Mouse (Mus musculus) midbrain, postnatal 0 days (tissue): ENCODE data around the gene Pnpla5. TPM values are rescaled to one million over a fixed set of nuclear protein-coding genes. Genes with fewer than 3 reads are reported as not detected.
A peak's percentile ranks its signal among the peaks of the same experiment; 100 is the strongest.

Experiments
- ATAC-seq: fragments of 200-750 bp; cut with Nextera tagmentation; 2 replicates; pipeline ENCODE4 v1.8.0; 2017; ENCODE audit warnings: moderate number of reproducible peaks, mild to moderate bottlenecking, moderate TSS enrichment, moderate library complexity; ENCODE audit not compliant: low FRiP score
- DNase-seq: peaks from one replicate; pipeline ENCODE4 v3.0.0-alpha.2; 2015; ENCODE audit warnings: low spot score
- H3K27ac ChIP-seq: fragments of 300-500 bp; sonication (generic); 2 replicates; pipeline ENCODE4 v1.5.1; 2014; ENCODE audit warnings: low read depth, mild to moderate bottlenecking, low read length, mixed read lengths
- H3K27me3 ChIP-seq: fragments of 300-500 bp; sonication (generic); 2 replicates; pipeline ENCODE4 v1.6.1; 2014; ENCODE audit warnings: low read length, control low read depth, mixed read lengths; ENCODE audit not compliant: insufficient read depth
- H3K36me3 ChIP-seq: fragments of 300-500 bp; sonication (generic); 2 replicates; pipeline ENCODE4 v1.6.1; 2014; ENCODE audit warnings: low read length, control low read depth, mixed read lengths; ENCODE audit not compliant: insufficient read depth
- H3K4me1 ChIP-seq: fragments of 300-500 bp; sonication (generic); 2 replicates; pipeline ENCODE4 v1.6.1; 2014; ENCODE audit warnings: mild to moderate bottlenecking, control low read depth, antibody characterized with exemption, low read length, mixed read lengths; ENCODE audit not compliant: insufficient read depth
- H3K4me2 ChIP-seq: fragments of 300-500 bp; sonication (generic); 2 replicates; pipeline ENCODE4 v1.6.1; 2014; ENCODE audit warnings: low read depth, mild to moderate bottlenecking, low read length, mixed read lengths; ENCODE audit not compliant: poor library complexity, severe bottlenecking
- H3K4me3 ChIP-seq: fragments of 300-500 bp; sonication (generic); 2 replicates; pipeline ENCODE4 v1.5.1; 2014; ENCODE audit warnings: low read depth, mild to moderate bottlenecking, low read length, moderate library complexity
- H3K9ac ChIP-seq: fragments of 300-500 bp; sonication (generic); replicated peaks from 2 replicates; pipeline ENCODE4 v1.6.1; 2014; ENCODE audit warnings: mild to moderate bottlenecking, low read length, moderate library complexity, mixed read lengths; ENCODE audit not compliant: poor library complexity, severe bottlenecking
- H3K9me3 ChIP-seq: fragments of 300-500 bp; sonication (generic); 2 replicates; pipeline ENCODE4 v1.6.1; 2016; ENCODE audit warnings: low read length, control low read depth
- CTCF ChIP-seq: IDR thresholded peaks from 2 replicates; pipeline ENCODE4 v1.5.1; 2016; ENCODE audit warnings: antibody characterized with exemption, mild to moderate bottlenecking
- WGBS: fragments of 180-500 bp; shearing (Covaris S2); extraction: QIAGEN DNeasy Blood & Tissue Kit; methylation state at CpG from one replicate; pipeline ENCODE4 v1.1.7; 2014; 5-methylcytosine and 5-hydroxymethylcytosine counted together
- polyA plus RNA-seq: library from polyadenylated mRNA; unstranded; fragments of >200 nt; fragmentation: Nextera tagmentation; extraction: Ambion mirVana; gene quantifications from 2 replicates; pipeline ENCODE4 v1.2.1, GENCODE M21; 2015
- total RNA-seq: library from RNA; depleted of rRNA; stranded (reverse); fragments of >200 nt; gene quantifications from 2 replicates; pipeline ENCODE4 v1.2.3, GENCODE M21; 2014

The Pnpla5 gene
- total and polyA plus RNA-seq, 2 experiments from 2014 or later, result not detected

DNA sequence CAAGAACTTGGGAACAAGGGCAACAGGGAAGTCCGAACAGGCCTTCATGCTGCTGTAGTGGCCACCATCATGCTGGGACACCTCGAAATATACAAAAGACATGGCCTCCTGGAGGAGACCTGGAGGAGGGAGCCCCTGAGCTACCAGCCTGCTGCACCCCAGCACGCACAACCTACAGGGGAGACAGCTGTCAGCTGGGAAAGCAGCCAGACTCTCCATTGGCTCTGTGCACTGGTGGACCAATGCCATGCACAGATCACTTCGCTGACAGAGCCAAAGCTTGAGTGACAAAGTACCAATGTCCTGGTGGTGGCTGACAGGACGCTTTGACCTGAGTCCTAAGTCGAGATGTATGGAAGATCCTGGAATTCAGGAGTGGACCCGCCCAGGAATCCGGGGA lies 26.9 kb downstream of the Pnpla5 start:
- 87% methylated on average over 8 of the region's 8 CpGs for WGBS
- no peak overlapping the region for H3K27ac ChIP-seq
- no peak overlapping the region for H3K4me3 ChIP-seq
- H3K36me3 ChIP-seq, result peaks cover 4% of the 10 kb centered on the region
- 0 out of 2 replicates have a peak, but pooled peaks cover 3% of the 10 kb centered on the region for H3K4me1 ChIP-seq
- no peaks in the 10 kb centered on the region for H3K9me3 ChIP-seq
- DNase-seq (peak; percentile 72), ATAC-seq (no peak)
- H3K9ac ChIP-seq, result no peak overlapping the region
- H3K27me3 ChIP-seq, result no peaks in the 10 kb centered on the region
- TF ChIP-seq CTCF, result no peak
- no peak overlapping the region for H3K4me2 ChIP-seq

DNA sequence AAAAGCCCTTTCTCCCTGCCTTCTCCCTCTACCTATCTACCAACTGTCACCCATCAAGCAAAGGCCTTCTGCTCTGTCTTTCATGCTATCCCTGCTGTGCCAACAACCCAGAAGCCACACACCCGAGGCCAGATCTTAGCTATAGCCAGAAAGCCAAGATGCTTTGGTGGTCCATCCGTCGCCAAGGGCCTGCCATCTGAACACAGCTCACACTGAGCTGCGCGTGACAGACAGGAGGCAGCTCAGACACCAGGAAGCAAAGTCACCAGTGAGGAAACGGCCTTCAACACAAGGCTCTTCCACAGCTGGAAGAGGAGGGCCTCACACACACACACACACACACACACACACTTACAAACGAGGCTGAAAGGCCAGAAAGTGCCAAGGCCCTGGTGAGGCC lies 28.1 kb downstream of the Pnpla5 start:
- peak; percentile 42 for DNase-seq
- Histone ChIP-seq H3K4me1 (0 out of 2 replicates have a peak, but pooled peaks cover 3% of the 10 kb centered on the region), H3K9me3 (no peaks in the 10 kb centered on the region), H3K9ac (no peak overlapping the region), H3K4me2 (no peak overlapping the region), H3K27me3 (no peaks in the 10 kb centered on the region; the same call in 1 of the 2 replicates), H3K27ac (no peak overlapping the region), H3K36me3 (peaks cover 10% of the 10 kb centered on the region), H3K4me3 (no peak overlapping the region)
- whole genome bisulfite sequencing, result 65% methylated on average over 7 of the region's 7 CpGs
- no peak for ATAC-seq
- TF ChIP-seq CTCF, result no peak

- no peak for ATAC-seq
- no peak overlapping the region for H3K27ac ChIP-seq
- no peak for DNase-seq
- WGBS, result 66% methylated on average over 9 of the region's 9 CpGs
- no peak overlapping the region for H3K4me3 ChIP-seq
- H3K27me3 ChIP-seq, result no peaks in the 10 kb centered on the region; the same call in 1 of the 2 replicates
- no peaks in the 10 kb centered on the region for H3K9me3 ChIP-seq
- no peaks in the 10 kb centered on the region for H3K4me1 ChIP-seq
- no peak overlapping the region for H3K9ac ChIP-seq
- TF ChIP-seq CTCF, result no peak
- H3K4me2 ChIP-seq, result no peak overlapping the region
- peaks cover 48% of the 10 kb centered on the region for H3K36me3 ChIP-seq
Measured at GRCm38 (mm10) chr15:84086775-84087174, 36.2 kb downstream of the Pnpla5 start.

- Histone ChIP-seq H3K9ac (no peak overlapping the region), H3K9me3 (no peaks in the 10 kb centered on the region), H3K36me3 (peaks cover 49% of the 10 kb centered on the region), H3K4me1 (no peaks in the 10 kb centered on the region), H3K27ac (no peak overlapping the region), H3K4me2 (no peak overlapping the region), H3K4me3 (no peak overlapping the region), H3K27me3 (no peaks in the 10 kb centered on the region; the same call in 1 of the 2 replicates)
- no peak for TF ChIP-seq CTCF
- 48% methylated on average over 12 of the region's 12 CpGs for WGBS
- DNase-seq, result no peak
- ATAC-seq, result no peak
Measured at GRCm38 (mm10) chr15:84086364-84086763, 36.6 kb downstream of the Pnpla5 start.

- TF ChIP-seq CTCF, result no peak
- Histone ChIP-seq H3K9me3 (no peaks in the 10 kb centered on the region), H3K4me3 (no peak overlapping the region), H3K4me2 (no peak overlapping the region), H3K27ac (no peak overlapping the region), H3K27me3 (no peaks in the 10 kb centered on the region), H3K9ac (no peak overlapping the region), H3K36me3 (peaks cover 18% of the 10 kb centered on the region), H3K4me1 (no peaks in the 10 kb centered on the region)
- 86% methylated on average over 7 of the region's 7 CpGs for WGBS
- ATAC-seq, result no peak
- DNase-seq, result no peak
Measured at GRCm38 (mm10) chr15:84080069-84080468, 42.9 kb downstream of the Pnpla5 start.

GRCm38 (mm10) chr15:84079519-84079918 lies 43.5 kb downstream of the Pnpla5 start:
- no peak for DNase-seq
- Histone ChIP-seq H3K27me3 (no peaks in the 10 kb centered on the region), H3K4me2 (no peak overlapping the region), H3K9ac (no peak overlapping the region), H3K27ac (no peak overlapping the region), H3K4me1 (no peaks in the 10 kb centered on the region), H3K4me3 (no peak overlapping the region), H3K9me3 (no peaks in the 10 kb centered on the region), H3K36me3 (peaks cover 13% of the 10 kb centered on the region)
- ATAC-seq, result no peak
- WGBS, result 86% methylated on average over 2 of the region's 2 CpGs
- TF ChIP-seq CTCF, result no peak
